Mouse (Mus musculus): ENCODE measurements at regions not wholly inside any gene's neighbourhood (a gene's known extent, or its start where the extent isn't known, plus 50 kb on each side); places are given as distances from the start of the nearest gene placed in this dataset.

DNA sequence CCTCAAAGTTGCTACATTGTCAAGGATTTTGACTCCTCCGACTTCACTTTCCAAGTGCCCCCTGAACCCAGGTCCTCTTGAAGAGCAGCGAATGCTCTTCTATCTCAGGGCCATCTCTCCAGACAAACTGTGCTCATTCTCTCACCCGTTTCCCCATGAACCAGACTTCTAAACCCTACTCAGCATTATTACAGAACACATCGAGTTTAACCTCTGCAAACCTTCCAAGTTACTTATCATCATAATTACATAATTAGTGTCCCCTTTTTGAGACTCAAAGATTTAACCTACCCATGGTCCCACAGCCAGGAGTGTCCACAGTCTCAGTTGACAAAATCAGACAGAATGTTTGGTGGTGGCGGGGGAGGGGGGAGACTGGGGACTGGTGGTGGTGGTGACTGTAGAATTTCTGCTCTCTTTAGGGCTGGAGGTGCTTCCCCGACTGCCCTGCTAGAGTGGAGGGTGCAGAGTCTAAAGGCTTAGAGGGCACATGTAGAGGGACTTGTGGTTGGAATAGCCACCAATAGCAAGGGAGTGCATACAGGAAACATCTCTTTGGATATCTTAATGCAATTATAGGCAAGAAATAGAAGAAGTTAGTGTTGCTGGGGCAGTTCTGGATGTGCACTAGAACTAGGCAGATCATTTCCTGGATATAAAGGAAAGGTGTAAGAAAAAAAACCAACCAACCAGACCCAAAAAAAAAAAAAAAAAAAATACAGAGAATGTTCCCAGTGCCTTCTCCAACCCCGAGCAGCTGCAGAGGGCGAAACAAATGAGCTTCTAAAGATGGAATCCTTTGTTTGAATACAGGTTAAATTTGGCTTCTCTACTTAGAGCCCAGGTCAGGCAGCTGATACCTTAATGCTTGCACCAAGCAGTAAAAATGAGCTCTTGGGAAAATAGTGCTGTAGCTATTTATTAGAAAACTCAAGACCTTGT, 96.4 kb upstream of the Fut8 start:
- TF ChIP-seq CTCF (IDR thresholded peaks at IDR 0.05; ENCODE audit: extremely low read depth, insufficient read depth, insufficient read length, insufficient replicate concordance) (no peak), POLR2A (IDR thresholded peaks at IDR 0.05; ENCODE audit: low read depth, low read length) (no peak)
